Mouse (Mus musculus): ENCODE data around the gene Ccdc182.

- TF ChIP-seq POLR2A (IDR thresholded peaks at IDR 0.05; ENCODE audit: insufficient read depth, low read depth, low read length) (no peak), CTCF (IDR thresholded peaks at IDR 0.05) (no peak)
Measured at GRCm38 (mm10) chr11:88318850-88319249, 25.0 kb downstream of the Ccdc182 start.

Data from heart, adult 2 months (tissue).